ENCODE assay signal across 18 mouse cellular contexts in genomic region chr3:53324386-53324785, GRCm38 (mm10).
DNase-seq lines count a peak whose midpoint lies in the region; ATAC-seq and TF ChIP-seq lines count a peak whose summit lies in the region.
"Had no signal": no experiment of that assay in that cellular context is flagged by ENCODE, and none has a peak within 500 bp of the region (broad histone marks: within the 10 kb centered on the region; RNA-seq: fewer than 3 reads in every experiment).

No protein-coding gene starts in this region.

- H3K27ac ChIP-seq in forebrain, embryonic 12.5 days = no peak overlapping the region
- H3K27ac ChIP-seq in forebrain, embryonic 10.5 days = no peak overlapping the region
- H3K27ac ChIP-seq in midbrain, embryonic 12.5 days (replicated peaks) = 0 out of 2 replicates have a peak overlapping the region, but pooled peaks have one; percentile 30
- no peak overlapping the region for H3K27ac ChIP-seq in midbrain, embryonic 11.5 days (ENCODE audit: low read depth, low read length)
- H3K27ac ChIP-seq in hindbrain, postnatal 0 days = no peak overlapping the region
- H3K27ac ChIP-seq: limb, embryonic 10.5 days; liver, embryonic 13.5 days; neural tube, embryonic 12.5 days had no signal

- H3K9ac ChIP-seq in forebrain, embryonic 12.5 days = no peak overlapping the region
- H3K9ac ChIP-seq in midbrain, embryonic 12.5 days (replicated peaks) = no peak overlapping the region
- H3K9ac ChIP-seq in midbrain, embryonic 11.5 days (ENCODE audit: low read length) = no peak overlapping the region
- no peak overlapping the region for H3K9ac ChIP-seq in hindbrain, postnatal 0 days (replicated peaks; ENCODE audit: low read length)
- H3K9ac ChIP-seq: liver, embryonic 13.5 days; neural tube, embryonic 12.5 days had no signal

- WGBS in forebrain, embryonic 12.5 days = 63% methylated on average over 13 of the region's 13 CpGs
- 86% methylated on average over 13 of the region's 13 CpGs for WGBS in forebrain, embryonic 10.5 days
- 60% methylated on average over 13 of the region's 13 CpGs for WGBS in midbrain, embryonic 12.5 days
- 71% methylated on average over 13 of the region's 13 CpGs for WGBS in midbrain, embryonic 11.5 days
- WGBS in hindbrain, postnatal 0 days = 42% methylated on average over 13 of the region's 13 CpGs

- no peaks in the 10 kb centered on the region for H3K9me3 ChIP-seq in forebrain, embryonic 12.5 days
- no peaks in the 10 kb centered on the region for H3K9me3 ChIP-seq in forebrain, embryonic 10.5 days
- no peaks in the 10 kb centered on the region for H3K9me3 ChIP-seq in midbrain, embryonic 12.5 days
- no peaks in the 10 kb centered on the region for H3K9me3 ChIP-seq in midbrain, embryonic 11.5 days (ENCODE audit: control insufficient read depth, low read length)
- H3K9me3 ChIP-seq in hindbrain, postnatal 0 days (ENCODE audit: low read length) = no peaks in the 10 kb centered on the region
- H3K9me3 ChIP-seq: limb, embryonic 10.5 days; liver, embryonic 13.5 days; megakaryocyte, embryonic 14.5 days; neural tube, embryonic 12.5 days had no signal

- no peak for DNase-seq in forebrain, embryonic 10.5 days (ENCODE audit: extremely low spot score, low spot score)
- DNase-seq in midbrain, embryonic 11.5 days (ENCODE audit: low spot score, missing footprints) = no peak
- DNase-seq in hindbrain, postnatal 0 days (ENCODE audit: low spot score) = peak; percentile 37
- DNase-seq in retina, postnatal 1 day = peak; percentile 65
- DNase-seq in yolk sac, embryonic 10.5 days (ENCODE audit: low spot score) = no peak
- no peak for DNase-seq in embryo, embryonic 10.5 days (ENCODE audit: low spot score)
- DNase-seq: cerebellum, adult 18-20 months; kidney, adult 2 months; kidney, postnatal 36 days; layer of hippocampus, postnatal 36 days; liver, embryonic 13.5 days; thymus, postnatal 14 days had no signal

- no peak for TF ChIP-seq CTCF in hindbrain, postnatal 0 days (IDR thresholded peaks at IDR 0.05; ENCODE audit: low read depth)

- no peak overlapping the region for H3K4me2 ChIP-seq in forebrain, embryonic 12.5 days
- H3K4me2 ChIP-seq in midbrain, embryonic 12.5 days (replicated peaks) = peak overlapping the region; percentile 11; the same call in 1 of the 2 replicates
- H3K4me2 ChIP-seq in midbrain, embryonic 11.5 days = no peak overlapping the region
- H3K4me2 ChIP-seq in hindbrain, postnatal 0 days (ENCODE audit: low read depth, low read length) = peak overlapping the region; percentile 21; the same call in 1 of the 2 replicates
- H3K4me2 ChIP-seq: liver, embryonic 13.5 days; neural tube, embryonic 12.5 days had no signal

- peaks cover 17% of the 10 kb centered on the region; the same call in 1 of the 2 replicates for H3K4me1 ChIP-seq in forebrain, embryonic 12.5 days
- H3K4me1 ChIP-seq in forebrain, embryonic 10.5 days = peaks cover 10% of the 10 kb centered on the region
- peaks cover 15% of the 10 kb centered on the region for H3K4me1 ChIP-seq in midbrain, embryonic 12.5 days
- H3K4me1 ChIP-seq in midbrain, embryonic 11.5 days (ENCODE audit: control insufficient read depth, insufficient read depth, low read length) = peaks cover 11% of the 10 kb centered on the region
- peaks cover 5% of the 10 kb centered on the region; the same call in 1 of the 2 replicates for H3K4me1 ChIP-seq in hindbrain, postnatal 0 days (ENCODE audit: insufficient read depth, low read length)
- H3K4me1 ChIP-seq: liver, embryonic 13.5 days; megakaryocyte, embryonic 14.5 days had no signal

- ATAC-seq in forebrain, embryonic 12.5 days (ENCODE audit: low FRiP score) = 0 out of 2 replicates have a peak, but pooled peaks have one; percentile 36
- peak; percentile 47; the same call in 1 of the 2 replicates for ATAC-seq in midbrain, embryonic 12.5 days (ENCODE audit: low FRiP score, low read depth)
- ATAC-seq in midbrain, embryonic 11.5 days (ENCODE audit: low FRiP score) = no peak
- no peak for ATAC-seq in hindbrain, postnatal 0 days
- ATAC-seq: lung, postnatal 0 days had no signal

- no peaks in the 10 kb centered on the region for H3K36me3 ChIP-seq in forebrain, embryonic 12.5 days (replicated peaks)
- H3K36me3 ChIP-seq in forebrain, embryonic 10.5 days (replicated peaks) = no peaks in the 10 kb centered on the region
- H3K36me3 ChIP-seq in midbrain, embryonic 12.5 days = no peaks in the 10 kb centered on the region
- no peaks in the 10 kb centered on the region for H3K36me3 ChIP-seq in midbrain, embryonic 11.5 days (ENCODE audit: control insufficient read depth, insufficient read depth, low read length)
- no peaks in the 10 kb centered on the region for H3K36me3 ChIP-seq in hindbrain, postnatal 0 days (ENCODE audit: insufficient read depth, low read length)
- H3K36me3 ChIP-seq: limb, embryonic 10.5 days; liver, embryonic 13.5 days; neural tube, embryonic 12.5 days had no signal

- no peaks in the 10 kb centered on the region for H3K27me3 ChIP-seq in forebrain, embryonic 12.5 days
- H3K27me3 ChIP-seq in forebrain, embryonic 10.5 days (ENCODE audit: poor library complexity, severe bottlenecking) = no peaks in the 10 kb centered on the region
- H3K27me3 ChIP-seq in midbrain, embryonic 12.5 days = no peaks in the 10 kb centered on the region
- H3K27me3 ChIP-seq in midbrain, embryonic 11.5 days (ENCODE audit: control insufficient read depth, insufficient read depth, low read length) = no peaks in the 10 kb centered on the region; the same call in 1 of the 2 replicates
- H3K27me3 ChIP-seq in hindbrain, postnatal 0 days (ENCODE audit: insufficient read depth, low read length) = no peaks in the 10 kb centered on the region
- H3K27me3 ChIP-seq: liver, embryonic 13.5 days; megakaryocyte, embryonic 14.5 days; neural tube, embryonic 12.5 days had no signal

- H3K4me3 ChIP-seq in forebrain, embryonic 12.5 days (replicated peaks) = no peak overlapping the region
- no peak overlapping the region for H3K4me3 ChIP-seq in forebrain, embryonic 10.5 days
- H3K4me3 ChIP-seq in midbrain, embryonic 12.5 days = no peak overlapping the region
- H3K4me3 ChIP-seq in midbrain, embryonic 11.5 days (ENCODE audit: low read depth, low read length) = no peak overlapping the region
- no peak overlapping the region for H3K4me3 ChIP-seq in hindbrain, postnatal 0 days (ENCODE audit: low read length)
- H3K4me3 ChIP-seq: limb, embryonic 10.5 days; liver, embryonic 13.5 days; megakaryocyte, embryonic 14.5 days; neural tube, embryonic 12.5 days had no signal

Comparison
In these comparisons a context has a peak if more than half of its experiments do, and no peak if none do; other contexts are left out.
1. ATAC-seq: peak in forebrain, embryonic 12.5 days (single experiment) and midbrain, embryonic 12.5 days (single experiment); none in midbrain, embryonic 11.5 days (single experiment) and hindbrain, postnatal 0 days (single experiment).
2. H3K4me2 ChIP-seq: peak in midbrain, embryonic 12.5 days (single experiment) and hindbrain, postnatal 0 days (single experiment); none in forebrain, embryonic 12.5 days (single experiment) and midbrain, embryonic 11.5 days (single experiment).
3. DNase-seq: peak in hindbrain, postnatal 0 days (single experiment) and retina, postnatal 1 day (single experiment); none in forebrain, embryonic 10.5 days (single experiment), midbrain, embryonic 11.5 days (single experiment), yolk sac, embryonic 10.5 days (single experiment) and embryo, embryonic 10.5 days (single experiment).